Mouse (Mus musculus) kidney, adult 18-20 months (tissue): Measurements from ENCODE around the gene Hoxb2.

Source experiments
- DNase-seq: peaks from one replicate; pipeline ENCODE4 v3.0.0; 2021

The Hoxb2 gene

DNA sequence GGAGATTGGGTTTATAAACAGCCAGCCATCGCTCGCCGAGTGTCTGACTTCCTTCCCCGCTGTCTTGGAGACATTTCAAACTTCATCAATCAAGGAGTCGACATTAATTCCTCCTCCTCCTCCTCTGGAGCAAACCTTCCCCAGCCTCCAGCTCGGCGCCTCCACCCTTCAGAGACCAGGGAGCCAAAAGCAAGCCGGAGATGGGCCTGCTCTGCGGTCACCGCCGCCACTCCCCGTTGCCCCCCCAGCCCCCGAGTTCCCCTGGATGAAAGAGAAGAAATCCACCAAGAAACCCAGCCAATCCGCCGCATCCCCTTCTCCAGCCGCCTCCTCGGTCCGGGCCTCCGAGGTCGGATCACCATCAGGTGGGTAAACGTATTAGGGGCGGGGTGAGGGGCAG is 1.5 kb downstream of the Hoxb2 start:
- DNase-seq, result peak; percentile 75

DNA sequence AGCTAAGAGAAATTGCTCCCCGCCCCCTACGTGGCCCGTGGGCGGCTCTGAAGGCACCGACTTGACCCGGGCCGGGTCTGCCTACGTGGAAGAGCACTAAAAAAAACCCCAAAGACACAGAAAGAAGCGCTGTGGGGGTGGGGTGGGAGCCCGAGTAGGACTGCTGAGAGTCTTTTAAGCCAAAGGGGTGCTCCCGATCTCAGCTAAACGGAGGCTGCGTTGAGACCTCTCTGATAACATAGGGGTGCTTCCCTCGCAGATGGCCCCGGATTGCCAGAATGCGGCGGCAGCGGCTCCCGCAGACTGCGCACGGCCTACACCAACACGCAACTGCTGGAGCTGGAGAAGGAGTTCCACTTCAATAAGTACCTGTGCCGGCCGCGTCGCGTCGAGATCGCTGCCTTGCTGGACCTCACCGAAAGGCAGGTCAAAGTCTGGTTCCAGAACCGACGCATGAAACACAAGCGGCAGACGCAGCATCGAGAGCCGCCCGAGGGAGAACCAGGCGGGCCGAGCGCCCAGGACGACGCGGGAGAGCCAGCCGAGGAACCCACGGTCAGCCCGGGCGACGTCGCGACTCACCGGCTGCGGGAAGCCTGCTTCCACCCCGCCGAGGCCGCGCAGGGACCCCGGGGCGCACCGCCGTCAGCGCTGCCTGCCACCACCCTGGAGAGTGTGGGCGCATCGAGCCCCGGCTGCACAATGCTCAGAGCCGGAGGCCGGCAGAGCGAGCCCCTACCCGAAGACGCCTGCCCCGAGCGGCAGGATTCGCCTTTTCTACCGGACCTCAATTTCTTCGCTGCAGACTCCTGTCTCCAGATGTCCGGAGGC is 2.6 kb downstream of the Hoxb2 start:
- DNase-seq, result peak; percentile 85

DNA sequence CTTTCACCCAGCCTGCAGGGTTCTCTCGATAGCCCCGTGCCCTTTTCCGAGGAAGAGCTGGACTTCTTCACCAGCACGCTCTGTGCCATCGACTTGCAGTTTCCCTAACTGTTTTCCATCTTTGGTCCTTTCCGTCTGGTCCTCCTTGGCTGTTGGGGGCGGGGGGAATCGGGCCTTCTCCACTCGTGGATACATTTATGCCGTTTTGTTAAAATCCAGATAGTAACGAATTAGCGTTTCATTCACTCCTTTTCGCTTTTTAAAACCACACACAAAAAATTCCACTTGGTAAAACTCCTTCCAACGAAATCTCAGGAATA is 3.2 kb downstream of the Hoxb2 start:
- DNase-seq, result no peak

DNA sequence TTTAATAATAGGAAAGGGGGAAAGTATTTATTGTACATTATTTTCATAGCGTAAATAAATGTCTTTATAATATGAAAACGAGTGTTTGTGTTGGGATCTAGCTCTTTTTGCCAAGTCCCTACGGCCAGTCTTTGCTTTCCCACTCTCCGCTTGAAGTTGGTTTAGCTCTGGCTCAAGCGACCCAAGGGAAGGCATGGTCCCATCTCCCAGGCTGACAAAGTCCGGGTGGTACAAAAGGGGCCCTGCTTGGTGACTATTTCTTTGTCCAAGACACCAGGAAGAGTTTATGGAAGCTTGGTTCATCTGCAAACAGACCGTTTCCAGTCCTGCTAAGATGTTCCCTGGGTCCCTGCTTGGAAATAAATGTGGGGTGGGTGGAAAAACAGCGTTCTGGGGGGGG is 3.6 kb downstream of the Hoxb2 start:
- DNase-seq, result peak; percentile 59

GRCm38 (mm10) chr11:96354376-96354775 is 4.1 kb downstream of the Hoxb2 start:
- peak; percentile 81 for DNase-seq

GRCm38 (mm10) chr11:96354801-96355311 is 4.5 kb downstream of the Hoxb2 start:
- no peak for DNase-seq

- peak; percentile 31 for DNase-seq
Measured at GRCm38 (mm10) chr11:96363807-96364206, 13.5 kb downstream of the Hoxb2 start.

DNA sequence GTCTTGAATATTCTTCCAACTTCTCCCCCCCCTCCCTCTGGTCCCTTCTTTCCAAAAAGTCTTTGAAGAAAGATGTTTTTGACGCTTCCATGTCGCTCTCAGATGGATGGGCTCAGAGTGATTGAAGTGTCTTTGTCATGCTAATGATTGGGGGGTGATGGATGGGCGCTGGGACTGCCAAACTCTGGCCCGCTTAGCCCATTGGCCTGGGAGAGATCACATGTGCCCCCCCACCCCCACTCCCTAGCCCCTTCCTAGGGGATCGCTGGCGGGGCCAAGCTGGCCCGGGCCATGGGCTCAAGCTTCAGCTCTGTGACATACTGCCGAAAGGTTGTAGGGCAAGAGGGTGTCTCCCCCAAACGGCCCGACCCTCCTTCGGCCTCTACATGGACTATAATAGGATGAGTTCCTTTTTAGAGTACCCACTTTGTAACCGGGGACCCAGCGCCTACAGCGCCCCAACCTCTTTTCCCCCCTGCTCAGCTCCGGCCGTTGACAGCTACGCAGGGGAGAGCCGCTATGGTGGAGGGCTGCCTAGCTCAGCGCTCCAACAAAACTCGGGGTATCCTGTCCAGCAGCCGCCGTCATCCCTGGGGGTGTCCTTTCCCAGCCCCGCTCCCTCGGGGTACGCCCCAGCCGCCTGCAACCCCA is 15.2 kb downstream of the Hoxb2 start, which contains the start of gene Hoxb1:
TSS of gene Hoxb1 (plus strand) at position 312 of the 651 bp plus-strand sequence.
- no peak for DNase-seq

DNA sequence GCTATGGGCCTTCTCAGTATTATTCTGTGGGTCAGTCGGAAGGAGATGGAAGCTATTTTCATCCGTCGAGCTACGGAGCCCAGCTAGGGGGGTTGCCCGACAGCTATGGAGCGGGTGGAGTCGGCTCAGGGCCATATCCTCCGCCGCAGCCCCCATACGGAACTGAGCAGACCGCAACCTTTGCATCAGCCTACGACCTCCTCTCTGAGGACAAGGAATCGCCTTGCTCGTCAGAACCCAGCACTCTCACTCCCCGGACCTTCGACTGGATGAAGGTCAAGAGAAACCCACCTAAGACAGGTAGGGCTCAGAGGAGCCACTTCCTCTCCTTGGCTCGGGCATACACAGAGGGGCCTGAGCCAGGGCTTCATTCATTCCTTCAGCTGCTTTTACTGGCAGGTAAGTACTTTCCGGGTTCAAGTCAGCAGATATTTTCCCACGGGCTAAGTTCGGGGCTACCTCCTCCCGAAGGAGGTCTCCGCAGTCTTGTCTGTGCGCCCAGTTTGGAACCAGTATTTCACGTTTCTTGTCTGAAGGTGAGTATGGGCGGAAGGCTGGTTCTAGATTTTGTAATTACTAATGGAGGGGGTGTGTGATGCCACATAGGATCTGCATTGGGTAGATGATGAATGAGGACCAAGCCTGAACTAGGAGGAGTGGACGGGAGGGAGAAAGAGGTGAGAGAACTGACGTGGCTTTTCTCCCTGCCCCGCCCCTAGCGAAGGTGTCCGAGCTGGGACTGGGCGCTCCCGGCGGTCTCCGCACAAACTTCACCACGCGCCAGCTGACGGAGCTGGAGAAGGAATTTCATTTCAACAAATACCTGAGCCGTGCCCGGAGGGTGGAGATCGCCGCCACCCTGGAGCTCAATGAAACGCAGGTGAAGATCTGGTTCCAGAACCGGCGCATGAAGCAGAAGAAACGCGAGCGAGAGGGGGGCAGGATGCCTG is 16.0 kb downstream of the Hoxb2 start:
- peak; percentile 52 for DNase-seq

DNA sequence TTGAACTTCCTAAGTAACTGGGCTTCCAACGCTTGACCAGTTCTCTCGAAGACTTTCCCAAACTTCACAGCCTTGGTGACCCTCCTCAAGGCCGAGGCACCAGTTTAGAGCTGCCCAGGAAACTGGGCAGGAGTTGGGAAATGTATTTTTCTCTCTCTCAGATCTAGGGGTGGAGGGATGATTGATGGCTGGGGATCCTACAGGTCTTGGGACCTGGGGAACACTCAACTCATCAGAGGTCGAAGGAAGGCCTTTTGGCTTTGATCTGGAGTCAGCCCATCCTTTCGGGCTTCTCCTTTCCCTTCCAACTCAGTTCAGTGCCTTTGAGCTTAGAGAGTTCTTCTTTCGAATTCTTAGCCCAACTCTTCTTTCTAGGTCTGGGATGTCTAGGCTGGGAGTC is 16.8 kb downstream of the Hoxb2 start:
- no peak for DNase-seq

DNA sequence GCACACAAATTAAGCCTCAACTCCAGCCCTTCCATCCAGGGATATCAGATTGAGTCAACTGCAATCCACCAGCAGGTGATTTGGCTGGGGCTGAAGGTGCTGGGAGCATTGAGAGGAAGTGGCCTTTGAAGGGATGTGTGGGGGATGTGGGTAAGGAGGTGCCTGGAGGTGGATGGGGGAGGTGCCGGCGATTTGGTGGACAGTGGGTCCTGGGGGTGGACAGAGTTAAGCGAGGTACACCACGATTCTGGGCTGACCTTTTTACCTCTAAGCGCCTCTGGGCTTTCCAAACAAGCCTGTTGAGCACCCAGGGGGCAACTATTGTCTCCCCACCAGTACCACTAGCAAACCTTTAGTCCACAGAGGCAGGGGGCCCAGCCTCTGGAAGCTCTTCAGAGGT is 18.4 kb downstream of the Hoxb2 start:
- no peak for DNase-seq

- DNase-seq, result no peak
Measured at GRCm38 (mm10) chr11:96369140-96369539, 18.8 kb downstream of the Hoxb2 start.

DNA sequence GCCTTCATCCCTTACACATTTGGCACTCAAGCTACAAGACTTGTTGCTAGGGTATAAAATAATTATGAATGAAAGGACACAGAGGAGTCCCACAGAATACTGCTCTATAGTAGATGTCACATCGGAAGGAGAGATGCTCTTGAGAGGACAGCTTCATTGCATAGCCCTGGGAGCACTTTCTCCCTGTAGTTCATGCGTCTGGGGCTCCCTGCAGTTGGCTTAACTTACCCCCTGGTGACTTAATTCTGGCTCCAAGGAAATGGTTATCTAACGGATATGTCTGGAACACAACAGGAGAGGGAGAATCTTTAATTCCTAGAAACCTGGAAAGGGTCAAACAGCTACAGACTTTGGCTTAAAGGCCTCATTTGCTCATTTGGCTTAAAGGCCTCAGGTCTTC is 21.4 kb downstream of the Hoxb2 start:
- no peak for DNase-seq

GRCm38 (mm10) chr11:96372519-96372918 is 22.2 kb downstream of the Hoxb2 start:
- DNase-seq, result no peak

DNA sequence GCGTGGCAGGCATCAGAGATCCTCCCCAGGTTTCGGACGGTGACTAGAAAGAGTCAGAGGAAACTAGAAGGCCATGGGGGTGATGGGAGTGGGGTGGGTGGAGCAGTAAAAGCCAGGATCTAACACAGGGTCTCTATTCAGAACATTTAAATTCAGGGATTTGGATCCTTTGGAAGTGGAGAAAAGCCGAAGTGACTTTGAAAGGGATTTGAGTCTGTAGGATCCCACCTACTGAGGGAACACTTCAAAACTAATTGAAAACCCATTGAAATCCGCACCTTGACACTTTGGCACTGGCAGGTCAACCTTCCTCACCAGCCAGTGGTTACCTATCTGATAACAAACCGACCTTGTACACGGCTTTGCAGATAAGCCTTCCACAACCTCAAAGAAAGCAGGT is 24.5 kb downstream of the Hoxb2 start:
- no peak for DNase-seq

DNA sequence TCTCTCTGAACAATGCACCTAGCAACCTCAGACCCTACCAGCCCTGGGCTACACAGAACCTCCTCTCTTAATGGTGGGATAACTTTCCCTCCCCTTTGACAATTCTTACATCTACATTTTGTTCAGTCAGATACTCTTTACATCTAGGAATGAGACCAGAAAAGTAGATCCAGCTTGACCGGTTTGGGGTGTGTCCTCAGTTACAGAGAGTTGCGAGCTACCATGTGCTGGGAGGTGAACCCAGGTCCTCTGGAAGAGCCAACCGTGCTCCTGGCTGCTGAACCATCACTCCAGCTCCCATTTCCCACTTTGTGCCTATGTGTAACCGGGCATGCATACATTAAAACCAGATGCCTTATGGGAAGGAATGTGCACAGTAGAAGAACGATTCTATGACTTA is 33.1 kb downstream of the Hoxb2 start:
- DNase-seq, result no peak

GRCm38 (mm10) chr11:96387635-96388034 is 37.3 kb downstream of the Hoxb2 start:
- no peak for DNase-seq

DNA sequence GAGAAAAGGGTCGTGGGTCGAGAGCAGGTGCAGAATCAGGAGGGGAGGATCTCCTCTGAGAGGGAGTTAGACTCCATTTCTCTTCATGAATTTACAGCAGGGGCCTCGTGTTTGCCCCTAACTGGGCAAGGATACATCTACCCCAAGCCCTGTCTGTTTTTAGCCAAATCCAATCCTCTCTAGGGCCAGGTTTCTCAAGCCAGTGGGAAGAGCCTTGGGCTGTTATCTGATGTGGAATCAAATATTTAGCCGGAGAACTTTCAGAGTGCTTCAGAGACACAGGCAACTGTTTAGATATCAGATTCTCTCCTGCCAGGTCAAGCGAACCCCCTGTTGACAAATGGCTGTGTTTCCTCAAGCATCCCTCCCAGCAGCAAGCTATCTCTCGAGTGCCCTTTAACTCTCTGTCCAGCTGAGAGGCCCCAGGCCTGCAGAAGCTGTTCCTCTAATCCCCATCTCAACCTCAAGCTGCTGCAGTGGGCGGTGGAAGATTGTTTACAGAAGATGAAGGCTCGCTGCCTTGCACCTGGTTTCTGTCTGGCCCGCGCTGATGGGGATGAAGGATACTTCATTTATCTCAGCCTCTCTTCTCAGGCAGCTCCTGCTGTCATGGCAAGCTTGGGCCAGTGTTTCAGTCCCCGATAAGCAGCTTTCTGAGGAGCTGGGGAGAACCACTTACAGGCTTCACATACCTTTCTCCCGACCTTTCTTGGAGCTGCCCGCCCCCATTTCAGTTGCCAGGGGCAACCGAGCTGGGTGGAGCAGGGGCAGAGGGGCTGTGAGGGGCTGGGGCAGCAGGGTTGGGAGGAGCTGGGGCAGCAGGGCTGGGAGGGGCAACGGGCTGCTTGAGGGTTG is 46.7 kb downstream of the Hoxb2 start:
- no peak for DNase-seq

DNA sequence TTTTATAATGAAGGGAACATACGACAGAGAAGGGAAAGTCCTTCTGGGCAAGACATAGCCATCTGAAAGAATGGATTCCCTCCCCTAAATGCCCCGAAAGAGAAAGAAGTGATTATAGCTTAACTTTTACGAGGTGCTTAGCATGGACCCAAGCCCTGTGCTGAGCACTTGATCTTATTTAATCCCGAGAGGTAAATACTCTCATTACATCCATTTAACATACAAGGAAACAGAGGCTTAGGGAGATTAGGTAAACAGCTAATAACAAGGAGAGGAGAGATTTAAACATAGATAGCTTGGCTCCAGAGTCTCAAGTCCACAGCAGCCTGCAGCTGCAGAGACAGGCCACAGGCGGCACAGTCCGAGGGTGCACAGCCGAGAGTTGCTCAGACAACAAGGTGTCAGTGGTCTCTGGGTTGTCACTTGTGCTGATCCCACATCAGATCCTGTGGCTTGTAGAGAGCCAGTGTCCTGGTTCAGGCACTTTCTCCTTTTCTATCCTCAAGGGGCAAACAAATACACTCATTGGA is 47.5 kb downstream of the Hoxb2 start:
- no peak for DNase-seq

- DNase-seq, result no peak
Measured at GRCm38 (mm10) chr11:96399923-96400322, 49.6 kb downstream of the Hoxb2 start.
